Mouse (Mus musculus) common myeloid progenitor, adult 5-6 weeks (primary cell): ENCODE measurements around the gene Marveld3. TPM values are rescaled to one million over a fixed set of nuclear protein-coding genes. Genes with fewer than 3 reads are reported as not detected.

ENCODE experiments used
- ATAC-seq: replicated peaks from 2 replicates; pipeline ENCODE4 v1.8.0; 2016; ENCODE audit warnings: low read depth, mild to moderate bottlenecking, moderate TSS enrichment, inconsistent platforms; ENCODE audit not compliant: poor library complexity, severe bottlenecking
- total RNA-seq: library from RNA; stranded (forward); fragments of 200-1000, 187-1606 nt; gene quantifications from 2 replicates; pipeline ENCODE4 v1.2.3, GENCODE M21; 2017

Gene Marveld3
- not detected in 2 replicates for total RNA-seq

DNA sequence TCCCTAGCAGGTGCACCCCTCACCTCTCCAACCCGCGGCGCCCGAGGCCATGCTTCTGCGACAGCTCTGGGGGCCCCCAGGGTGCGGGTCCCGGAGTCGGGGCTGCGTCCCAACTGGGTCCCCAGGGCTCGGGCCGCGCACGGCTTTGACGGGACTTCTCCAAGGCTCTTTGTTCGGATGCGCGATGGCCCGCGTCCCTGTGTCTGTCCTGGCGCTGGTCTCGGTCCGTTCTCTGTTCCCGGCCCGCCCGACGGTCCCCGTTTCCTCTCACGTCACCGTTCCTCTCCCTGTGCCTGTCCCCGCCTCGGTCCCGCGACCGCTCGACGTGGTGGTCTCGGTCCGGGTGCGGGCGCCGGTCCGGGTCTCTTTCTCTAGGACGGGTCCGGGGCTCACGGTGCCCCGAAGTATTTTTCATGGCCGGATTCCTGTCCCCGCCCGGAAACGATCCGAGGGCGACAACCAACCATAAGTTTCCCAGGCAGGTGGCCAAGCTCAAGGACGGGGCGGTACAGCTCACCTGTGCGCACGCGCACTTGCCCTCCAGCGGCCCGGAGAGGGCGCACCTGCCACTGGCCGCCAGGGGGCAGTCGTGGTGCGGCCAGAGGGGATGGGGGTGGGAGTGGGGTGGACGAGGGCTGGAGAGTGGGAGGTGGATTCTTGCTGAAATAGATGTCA, at the start of gene Marveld3:
Marveld3 (minus strand) TSS at position 511 of the 675 bp plus-strand sequence.
- ATAC-seq, result 0 out of 2 replicates have a peak, but pooled peaks have one; percentile 50

DNA sequence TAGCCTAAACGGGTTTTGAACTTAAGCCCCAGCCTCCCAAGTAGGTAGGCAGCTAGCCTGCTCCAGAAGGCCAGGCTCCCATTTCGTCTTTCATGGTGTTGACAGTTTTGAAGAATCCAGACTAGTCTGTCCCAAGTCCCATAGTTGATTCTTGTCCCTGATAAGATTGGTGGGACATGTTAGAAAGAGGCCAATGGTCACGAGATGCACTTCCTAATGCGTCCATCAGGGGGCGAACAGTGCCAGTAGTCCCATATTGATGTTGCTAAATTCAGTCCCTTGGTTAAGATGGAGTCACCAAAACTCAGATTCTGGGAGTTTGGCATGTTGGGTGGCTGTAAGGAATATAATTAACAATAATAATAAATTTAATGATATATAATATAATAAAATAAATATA, 48.9 kb upstream of the Marveld3 start:
- peak; percentile 69 for ATAC-seq

DNA sequence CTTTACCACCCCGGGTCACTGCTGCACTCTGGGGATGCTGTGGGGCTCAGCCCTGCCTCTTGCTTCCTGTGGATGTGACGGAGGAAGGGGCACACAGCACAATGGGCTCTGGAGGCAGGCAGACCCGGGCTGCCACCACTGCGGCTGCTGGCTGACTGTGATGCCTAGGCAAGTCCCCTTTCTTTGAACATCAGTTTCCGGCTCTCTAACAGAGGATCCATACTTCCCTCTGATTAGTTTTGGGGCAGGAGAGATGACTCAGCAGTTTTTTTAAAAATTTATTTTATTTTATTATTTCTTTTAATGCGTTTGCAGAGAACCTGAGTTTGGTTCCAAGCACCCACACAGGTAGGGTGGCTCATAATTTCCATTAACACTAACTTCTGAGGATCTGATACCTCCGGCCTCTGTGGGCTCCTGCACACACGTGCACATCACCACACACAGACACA, 47.0 kb upstream of the Marveld3 start:
- ATAC-seq, result peak; percentile 39; the same call in 1 of the 2 replicates

DNA sequence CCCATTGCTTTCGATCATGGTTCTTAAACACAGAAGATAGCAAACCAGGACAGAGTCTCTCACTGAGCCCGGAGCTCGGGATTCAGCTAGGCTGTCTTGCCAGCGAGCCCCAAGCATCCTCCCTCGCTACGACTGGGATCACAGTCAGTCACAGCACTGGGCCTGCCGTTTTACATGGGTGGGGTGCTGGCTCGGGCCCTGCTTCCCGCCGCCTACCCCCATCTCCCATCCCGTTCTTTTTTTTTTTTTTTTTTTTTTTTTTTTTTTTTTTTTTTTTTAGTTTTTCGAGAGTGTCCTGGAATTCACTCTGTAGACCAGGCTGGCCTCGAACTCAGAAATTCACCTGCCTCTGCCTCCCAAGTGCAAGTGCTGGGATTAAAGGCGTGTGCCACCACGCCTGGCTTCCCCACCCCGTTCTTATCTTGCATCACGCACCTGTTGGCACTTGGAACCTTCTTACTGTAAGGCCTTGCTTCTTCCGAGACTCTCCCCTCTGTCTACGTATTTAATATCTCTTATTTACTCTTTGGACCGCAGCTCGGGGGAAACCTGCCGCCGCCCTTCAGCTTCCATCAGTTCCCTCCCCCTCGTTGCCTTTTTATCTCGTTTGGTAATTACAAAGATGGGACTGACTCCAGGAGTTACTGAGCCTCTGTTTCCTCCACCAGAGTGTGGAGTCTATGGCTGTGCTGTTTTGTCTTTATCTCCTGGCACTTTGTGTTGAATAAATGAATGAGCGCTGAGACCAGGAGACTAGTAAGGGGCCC, 46.4 kb upstream of the Marveld3 start:
- no peak for ATAC-seq

DNA sequence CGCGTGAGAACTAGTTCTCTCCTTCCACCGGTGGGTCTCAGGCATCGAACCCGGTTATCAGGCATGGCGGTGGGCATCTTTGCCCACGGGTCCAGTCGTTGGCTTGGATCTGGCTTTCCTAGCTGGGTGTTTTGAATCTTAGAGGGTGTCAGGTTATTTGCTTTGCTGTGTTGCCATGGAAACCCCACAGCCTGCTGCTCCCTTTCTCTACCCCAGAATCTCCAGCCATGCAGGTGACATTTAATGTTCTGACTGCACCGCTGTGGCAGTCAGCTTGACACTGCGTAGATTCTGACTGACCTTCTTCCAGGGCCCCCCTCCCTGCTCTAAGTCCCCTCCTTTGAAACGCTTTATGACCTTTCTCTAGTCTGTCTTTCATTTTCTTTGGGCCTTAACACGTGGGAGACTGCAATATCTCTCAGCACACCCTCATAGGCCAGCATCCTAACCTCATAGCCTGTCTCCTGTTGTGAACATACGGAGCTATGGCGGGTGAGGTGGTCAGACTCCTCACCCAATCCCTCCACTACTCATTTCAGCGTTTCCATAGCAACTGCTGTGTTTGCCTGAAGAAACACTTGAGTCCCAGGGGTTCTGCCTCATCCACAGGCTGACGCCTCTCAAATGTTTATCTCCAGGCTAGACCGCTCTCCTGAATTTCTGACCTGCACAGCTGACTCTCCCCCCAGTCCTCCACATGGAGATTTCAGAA, 44.5 kb upstream of the Marveld3 start:
- ATAC-seq, result no peak

DNA sequence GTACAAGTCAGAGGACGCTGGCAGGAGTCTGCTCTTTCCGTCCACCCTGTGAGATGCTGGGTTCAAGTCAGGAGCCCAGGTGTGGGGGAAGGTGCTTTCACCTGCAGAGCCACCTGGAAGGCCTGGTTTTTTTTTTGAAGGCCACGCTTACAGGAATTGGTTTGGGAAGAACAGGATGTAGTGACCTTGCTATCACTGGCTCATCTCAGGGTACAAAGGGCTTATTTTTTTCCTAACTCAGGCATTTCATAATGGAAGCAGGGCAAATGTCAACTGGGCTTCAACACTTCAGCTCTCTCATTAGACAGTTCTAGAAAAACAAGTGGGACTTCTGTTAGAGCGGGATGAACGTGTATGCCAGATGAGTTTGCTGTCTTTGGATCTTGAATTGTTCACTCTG, 42.3 kb upstream of the Marveld3 start:
- no peak for ATAC-seq

DNA sequence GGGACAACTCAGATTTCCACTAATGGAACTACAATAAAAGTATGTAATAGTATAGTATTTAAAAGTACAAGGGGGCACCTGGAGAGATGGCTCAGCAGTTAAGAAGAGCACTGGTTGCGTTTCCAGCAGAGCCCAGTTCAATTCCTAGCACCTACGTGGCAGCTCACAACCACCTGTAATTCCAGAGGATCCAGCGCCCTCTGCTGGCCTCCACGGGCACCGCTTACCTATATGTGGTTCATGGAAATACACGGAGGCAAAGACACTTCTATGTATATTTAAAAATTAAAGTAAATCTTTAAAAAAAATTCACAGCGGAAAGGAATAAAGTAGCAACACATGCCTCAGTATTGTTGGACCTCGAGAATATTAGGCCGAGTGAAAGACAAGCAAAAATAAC, 41.0 kb upstream of the Marveld3 start:
- peak; percentile 58; the same call in 1 of the 2 replicates for ATAC-seq

DNA sequence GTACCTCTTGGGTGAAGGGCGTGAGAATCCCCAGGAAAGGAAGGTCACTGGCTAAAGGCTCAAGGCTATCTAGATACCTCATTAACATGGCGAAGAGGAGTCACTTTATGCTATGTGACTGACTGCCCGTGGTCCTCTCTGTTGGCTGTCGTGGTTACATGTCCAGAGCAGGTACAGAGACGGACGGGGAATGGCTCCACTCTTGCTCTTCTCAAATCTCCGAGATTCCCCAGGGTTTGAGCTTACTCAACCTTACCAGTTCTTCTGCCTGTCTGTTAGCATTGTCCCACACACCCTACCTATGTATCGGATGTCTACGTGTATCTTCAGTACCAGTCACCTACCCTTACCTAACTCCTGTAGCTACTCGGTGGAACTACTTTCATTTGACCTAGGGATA, 38.0 kb upstream of the Marveld3 start:
- ATAC-seq, result no peak

DNA sequence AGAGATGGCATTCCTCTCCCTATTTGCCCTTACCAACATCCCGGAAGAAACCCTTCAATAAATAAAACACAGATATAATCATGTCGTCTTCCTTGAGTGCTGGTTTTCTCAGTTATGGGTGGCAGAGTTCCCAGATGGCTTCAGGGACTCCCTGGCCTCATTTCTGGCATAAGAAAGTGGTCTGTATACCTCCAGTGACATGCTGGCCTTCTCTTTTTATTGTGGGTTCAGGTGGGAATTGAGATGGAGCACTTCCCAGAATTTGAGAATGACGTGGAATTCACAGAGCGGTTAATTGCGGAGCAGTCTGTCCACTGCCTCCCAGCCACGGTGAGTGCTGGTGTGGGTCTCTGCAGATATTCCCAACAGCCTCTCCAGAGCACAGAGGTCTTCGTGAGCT, 36.1 kb upstream of the Marveld3 start:
- no peak for ATAC-seq

DNA sequence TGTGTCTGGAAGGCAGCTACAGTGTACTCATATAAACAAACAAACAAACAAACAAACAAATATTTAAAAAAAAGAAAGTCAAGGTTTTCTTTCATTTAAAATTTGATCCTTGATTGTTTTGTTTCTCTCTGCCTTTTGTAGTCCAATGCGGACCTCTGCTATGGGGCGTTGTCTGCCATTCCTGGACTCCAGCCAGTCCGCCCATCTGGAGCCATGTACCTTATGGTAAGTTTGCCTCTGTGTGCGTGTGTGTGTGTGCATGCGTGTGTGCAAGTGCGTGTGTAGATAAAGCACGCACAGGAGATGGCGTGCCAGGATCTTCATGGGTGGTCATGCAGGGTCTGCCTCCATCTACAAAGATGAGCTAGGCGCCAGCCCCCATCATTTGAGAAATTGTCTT, 35.4 kb upstream of the Marveld3 start:
- no peak for ATAC-seq

DNA sequence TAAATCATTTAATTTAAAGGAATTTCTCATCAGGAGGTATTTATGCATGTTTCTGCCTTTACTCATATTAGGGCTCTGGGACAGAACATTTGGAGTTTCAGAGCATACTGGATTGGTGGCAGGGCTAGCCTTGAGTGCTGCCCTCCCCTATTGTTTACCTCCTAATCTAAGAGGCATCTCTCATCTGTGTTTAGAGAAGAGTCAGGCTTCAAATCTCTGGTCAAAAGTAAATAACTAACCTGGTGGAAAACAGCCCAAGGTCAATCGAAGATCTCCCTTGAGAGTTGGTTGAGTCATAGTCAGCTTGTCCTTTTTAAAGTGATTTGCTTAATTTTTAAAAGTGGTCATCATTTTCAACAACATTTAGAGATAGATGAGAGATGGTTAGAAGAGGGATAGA, 30.9 kb upstream of the Marveld3 start:
- no peak for ATAC-seq

DNA sequence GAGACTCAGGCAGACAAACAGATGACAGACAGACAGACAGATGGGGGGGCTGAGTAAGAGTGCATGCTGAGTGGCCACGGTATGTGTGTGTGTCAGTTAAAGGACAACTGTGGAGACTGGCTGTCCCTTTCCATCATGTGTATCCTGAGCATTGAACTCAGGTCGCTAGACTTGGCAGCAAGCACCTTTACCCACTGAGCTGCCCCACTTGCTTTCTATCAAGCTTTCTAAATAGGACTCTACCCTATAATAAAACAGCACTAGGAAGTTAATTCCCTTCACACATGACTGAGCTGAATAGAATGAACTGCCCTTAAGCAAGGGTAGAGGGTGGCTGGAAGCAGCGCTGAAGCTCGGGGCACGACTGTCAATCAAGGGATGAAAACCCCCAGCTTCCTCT, 30.2 kb upstream of the Marveld3 start:
- no peak for ATAC-seq

DNA sequence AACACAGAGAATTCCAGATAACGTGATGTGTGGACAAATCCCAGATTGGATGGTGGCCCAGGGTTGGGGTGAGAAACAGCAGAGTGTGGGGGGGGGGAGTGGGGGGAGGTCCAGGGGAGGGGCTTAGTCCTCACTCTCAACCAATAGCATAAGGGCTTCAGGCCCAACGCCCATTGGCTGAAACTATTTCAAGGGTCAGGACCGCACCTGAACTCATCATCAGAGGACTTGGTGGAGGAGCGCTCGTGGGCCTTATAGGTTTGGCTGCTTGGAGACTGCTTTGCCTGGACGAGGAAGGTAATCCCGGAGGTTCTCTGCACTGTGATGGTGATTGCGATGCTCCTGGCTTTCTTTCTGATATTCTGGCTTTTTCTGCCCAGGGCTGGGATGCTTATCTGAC, 28.2 kb upstream of the Marveld3 start, which contains the start of gene Tat:
Tat (plus strand) TSS at position 214 of the 400 bp plus-strand sequence.
- no peak for ATAC-seq

DNA sequence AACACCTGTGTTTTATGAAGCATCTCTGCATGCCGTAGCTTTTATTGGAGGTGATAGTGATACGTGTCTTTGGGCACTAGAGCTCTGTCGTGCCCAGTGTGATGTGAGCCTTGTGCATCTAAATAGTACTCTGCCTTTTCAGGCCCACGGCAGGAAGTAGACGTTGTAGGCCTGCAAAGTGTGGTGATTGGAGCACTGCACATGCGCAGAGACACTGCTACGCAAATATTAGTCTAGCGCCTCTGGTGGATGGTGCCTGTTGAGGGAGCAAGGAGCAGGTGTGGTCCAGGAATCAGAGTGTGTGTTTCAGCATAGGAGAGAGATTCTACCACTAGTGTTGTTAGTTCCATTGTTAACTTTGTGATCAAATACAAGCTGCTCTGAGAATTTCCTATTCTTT, 27.1 kb upstream of the Marveld3 start:
- no peak for ATAC-seq

DNA sequence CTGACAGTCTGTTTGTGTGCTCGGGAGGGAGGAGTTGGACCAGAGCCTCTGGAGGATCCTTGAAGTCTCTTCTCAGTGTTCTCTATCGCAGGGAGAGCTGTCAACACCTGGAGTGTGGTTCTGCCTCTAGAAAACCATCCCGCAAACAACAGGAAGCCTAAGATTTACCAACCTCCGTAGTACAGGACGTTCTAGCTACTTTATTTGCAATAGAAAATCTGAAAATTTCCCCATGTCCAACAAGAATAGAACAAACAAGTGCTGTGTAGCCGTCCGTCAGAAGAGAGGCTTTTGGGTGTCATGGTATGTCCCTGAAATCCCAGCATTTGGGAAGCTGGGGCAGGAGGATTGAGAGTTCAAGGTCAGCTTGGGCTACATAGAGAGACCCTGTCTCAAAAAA, 25.8 kb upstream of the Marveld3 start:
- no peak for ATAC-seq

DNA sequence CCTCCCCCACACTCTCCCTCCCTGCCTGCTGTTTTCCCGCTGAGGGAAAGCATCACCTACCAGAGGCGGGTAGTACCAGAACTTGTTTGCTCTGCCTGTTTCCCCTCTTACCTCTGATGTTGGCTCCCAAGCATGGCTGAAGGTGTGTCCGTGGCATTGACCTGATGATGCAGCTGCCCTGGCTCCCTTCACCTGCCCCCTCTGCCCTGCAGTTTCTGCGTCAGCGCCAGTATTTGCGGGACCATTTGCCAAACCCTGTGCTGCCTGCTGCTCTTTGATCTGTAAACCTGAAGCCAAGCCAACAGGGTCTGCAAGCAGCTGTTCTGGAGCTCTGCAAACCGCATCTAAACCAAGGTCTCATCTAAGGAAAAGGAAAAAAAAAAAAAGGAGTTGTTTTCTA, 24.4 kb upstream of the Marveld3 start:
- no peak for ATAC-seq

DNA sequence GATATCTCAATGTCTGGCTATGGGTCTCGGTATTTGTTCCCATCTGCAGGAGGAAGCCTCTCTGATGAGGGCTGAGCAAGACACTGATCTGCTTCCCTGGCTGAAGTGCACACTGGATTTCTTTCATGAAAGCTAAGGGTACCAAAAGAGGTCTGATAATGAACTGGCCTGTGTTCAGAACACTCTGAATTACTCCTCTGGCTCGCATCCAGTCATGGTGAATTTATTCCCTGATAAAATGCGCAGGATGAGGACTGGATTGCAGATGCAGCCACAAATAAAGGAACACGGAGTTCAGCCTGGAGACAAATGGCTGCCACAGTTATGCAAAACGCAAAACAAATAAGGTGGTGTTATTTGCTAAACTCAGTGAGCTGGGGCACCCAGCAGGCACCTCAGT, 21.9 kb upstream of the Marveld3 start:
- ATAC-seq, result no peak

DNA sequence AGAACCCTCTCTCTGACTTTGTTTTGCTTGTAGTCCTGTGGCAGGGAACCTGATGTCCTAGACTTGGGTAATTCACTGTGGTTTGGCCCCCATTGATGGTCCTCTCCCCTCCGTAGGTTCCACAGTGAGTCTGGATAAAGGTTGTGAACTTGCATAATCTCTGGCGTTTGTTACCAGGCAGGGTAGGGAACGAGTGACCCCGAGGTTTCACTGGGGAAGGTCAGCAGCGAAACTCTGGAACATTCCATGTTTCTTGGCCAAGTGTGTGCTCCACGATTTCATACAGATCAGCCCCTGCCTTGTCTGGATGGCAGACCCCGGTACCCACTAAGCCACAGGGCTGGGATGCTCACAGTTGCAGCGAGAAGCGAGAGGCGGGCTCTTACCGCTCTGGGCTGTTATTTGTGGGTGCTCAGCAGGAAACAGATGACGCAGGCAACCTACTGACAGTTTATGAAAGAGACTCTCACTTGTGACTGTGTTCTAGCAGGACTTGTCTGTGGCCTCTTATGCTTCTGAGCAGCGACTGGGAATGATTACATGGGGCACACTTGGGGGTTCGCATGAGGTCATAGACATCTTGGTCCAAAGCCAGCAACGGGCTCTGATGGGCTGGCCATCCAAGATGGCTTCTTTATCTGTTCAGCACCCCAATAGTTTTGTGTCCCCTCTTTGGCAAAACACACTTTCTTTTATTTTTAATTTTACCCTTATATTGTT, 20.5 kb upstream of the Marveld3 start:
- no peak for ATAC-seq

DNA sequence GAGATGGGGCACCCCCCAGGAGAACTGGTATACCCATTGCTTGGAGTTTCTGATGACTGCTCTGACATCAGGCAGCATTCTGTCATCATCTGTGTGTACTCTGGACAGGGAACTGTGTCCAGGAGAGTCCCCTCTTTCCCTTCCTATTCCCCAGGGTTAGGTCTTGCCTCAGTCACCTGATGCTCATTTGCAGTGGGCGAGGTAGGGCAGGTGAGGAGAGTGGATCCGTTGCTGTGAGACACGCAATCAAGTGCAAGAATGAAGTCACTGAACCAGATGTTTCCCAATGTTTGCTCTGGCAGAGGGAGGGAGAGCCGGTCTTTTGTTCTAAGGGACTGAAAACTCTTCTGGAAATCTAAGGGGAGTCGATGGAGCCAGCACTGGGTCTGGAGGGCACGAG, 17.3 kb upstream of the Marveld3 start:
- ATAC-seq, result no peak

DNA sequence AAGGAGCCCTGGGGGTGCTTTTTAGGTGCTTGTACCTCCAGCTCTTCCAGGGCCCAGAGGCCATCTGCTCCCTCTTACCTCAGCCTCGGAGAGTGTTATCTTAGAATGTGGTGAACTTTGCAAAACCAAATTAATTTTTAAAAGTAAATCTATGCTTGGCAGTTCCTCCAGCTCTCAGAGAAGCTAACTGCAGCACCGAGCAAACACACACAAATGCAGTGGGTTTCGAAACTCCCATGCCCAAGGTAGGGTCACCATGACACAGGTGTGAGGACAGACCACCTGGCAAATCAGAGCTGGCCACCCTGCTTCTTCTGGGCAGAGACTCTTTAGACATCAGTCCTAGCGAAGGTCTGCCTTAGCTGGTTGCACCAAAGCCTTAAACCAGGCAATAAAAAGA, 10.9 kb upstream of the Marveld3 start:
- ATAC-seq, result no peak
